Mouse (Mus musculus): ENCODE data around the gene Donson. TPM values are rescaled to one million over a fixed set of nuclear protein-coding genes. Genes with fewer than 3 reads are reported as not detected.

Gene Donson
- total and polyA plus RNA-seq, 3 experiments, result 51.9 to 63.9 (median 62.5) TPM

GRCm38 (mm10) chr16:91652191-91652590 lies 36.4 kb downstream of the Donson start:
- TF ChIP-seq TBP (conservative IDR thresholded peaks at IDR 0.05; ENCODE audit: low read depth, low read length), result no peak
- no peak for TF ChIP-seq E2F4 (IDR thresholded peaks at IDR 0.05; ENCODE audit: insufficient replicate concordance, low read depth, low read length)
- TF ChIP-seq POLR2A (IDR thresholded peaks at IDR 0.05; ENCODE audit: low read depth, low read length), result peak; percentile 37; the same call in 1 of the 2 replicates
- Histone ChIP-seq H3K9ac (ENCODE audit: insufficient read depth, low read depth) (no peak overlapping the region), H3K27me3 (replicated peaks) (no peaks in the 10 kb centered on the region), H3K9me3 (replicated peaks; ENCODE audit: low read length) (no peaks in the 10 kb centered on the region), H3K4me3 (replicated peaks in 1 of 3; ENCODE audit: low read depth in 2 of 3, low read length in 2 of 3, poor library complexity in 1 of 3) (no peak overlapping the region), H3K4me1 (ENCODE audit: control insufficient read depth in 1 of 2, insufficient read depth in 2 of 2) (peaks cover 5 to 40% of the 10 kb centered on the region in 2 experiments; a peak in 3 of 4 replicates), H3K36me3 (replicated peaks in 1 of 2; ENCODE audit: control insufficient read depth in 1 of 2, insufficient read depth in 1 of 2, low read length in 1 of 2) (peaks cover 43 to 67% of the 10 kb centered on the region in 2 experiments), H3K79me2 (replicated peaks; ENCODE audit: control insufficient read depth, extremely low read depth, insufficient read depth, poor library complexity, severe bottlenecking) (peaks cover 86% of the 10 kb centered on the region), H3K4me2 (ENCODE audit: insufficient read depth, low read depth, poor library complexity, severe bottlenecking) (no peak overlapping the region), H3K27ac (ENCODE audit: insufficient read depth, low read depth) (no peak overlapping the region)
- dilution Hi-C loops (cut with MboI; ENCODE audit: extremely low pct_ligation_motif_present, extremely low pct_unique_long_range_greater_than_20kb, low sequenced_read_pairs), result no loop called here
- in situ Hi-C loops (cut with MboI; ENCODE audit: low pct_ligation_motif_present, low pct_unique_long_range_greater_than_20kb, low sequenced_read_pairs), result no loop called here
- DNase-seq (ENCODE audit: extremely low read depth), result no peak

GRCm38 (mm10) chr16:91649781-91650180 lies 38.8 kb downstream of the Donson start:
- peak overlapping the region; percentile 82; the same call in 1 of the 2 replicates for H3K4me2 ChIP-seq (ENCODE audit: insufficient read depth, low read depth, poor library complexity, severe bottlenecking)
- in situ Hi-C loops (cut with MboI; ENCODE audit: low pct_ligation_motif_present, low pct_unique_long_range_greater_than_20kb, low sequenced_read_pairs), result no loop called here
- TF ChIP-seq USF1 (IDR thresholded peaks at IDR 0.05; ENCODE audit: low read depth, low read length) (no peak), CHD1 (IDR thresholded peaks at IDR 0.05; ENCODE audit: low read depth, low read length) (0 out of 2 replicates have a peak, but pooled peaks have one; percentile 58)
- dilution Hi-C loops (cut with MboI; ENCODE audit: extremely low pct_ligation_motif_present, extremely low pct_unique_long_range_greater_than_20kb, low sequenced_read_pairs), result no loop called here
- no peak overlapping the region for H3K27ac ChIP-seq (ENCODE audit: insufficient read depth, low read depth)
- H3K9ac ChIP-seq (ENCODE audit: insufficient read depth, low read depth), result peak overlapping the region; percentile 43; the same call in 1 of the 2 replicates
- no peaks in the 10 kb centered on the region for H3K9me3 ChIP-seq (replicated peaks; ENCODE audit: low read length)
- H3K36me3 ChIP-seq (replicated peaks in 1 of 2; ENCODE audit: control insufficient read depth in 1 of 2, insufficient read depth in 1 of 2, low read length in 1 of 2), result peaks cover 19 to 45% of the 10 kb centered on the region in 2 experiments
- no peaks in the 10 kb centered on the region for H3K27me3 ChIP-seq (replicated peaks)
- no peak overlapping the region for H3K4me3 ChIP-seq (replicated peaks in 1 of 3; ENCODE audit: low read depth in 2 of 3, low read length in 2 of 3, poor library complexity in 1 of 3)
- peaks cover 76% of the 10 kb centered on the region for H3K79me2 ChIP-seq (replicated peaks; ENCODE audit: control insufficient read depth, extremely low read depth, insufficient read depth, poor library complexity, severe bottlenecking)
- no peak for DNase-seq (ENCODE audit: extremely low read depth)
- peaks cover 5 to 43% of the 10 kb centered on the region in 2 experiments; a peak in 3 of 4 replicates for H3K4me1 ChIP-seq (ENCODE audit: control insufficient read depth in 1 of 2, insufficient read depth in 2 of 2)

- H3K4me2 ChIP-seq (ENCODE audit: insufficient read depth, low read depth, poor library complexity, severe bottlenecking), result peak overlapping the region; percentile 100
- H3K27me3 ChIP-seq (replicated peaks), result no peaks in the 10 kb centered on the region
- H3K36me3 ChIP-seq (replicated peaks in 1 of 2; ENCODE audit: control insufficient read depth in 1 of 2, insufficient read depth in 1 of 2, low read length in 1 of 2), result peaks cover 17 to 44% of the 10 kb centered on the region in 2 experiments
- dilution Hi-C loops (cut with MboI; ENCODE audit: extremely low pct_ligation_motif_present, extremely low pct_unique_long_range_greater_than_20kb, low sequenced_read_pairs) (no loop called here), in situ Hi-C loops (cut with MboI; ENCODE audit: low pct_ligation_motif_present, low pct_unique_long_range_greater_than_20kb, low sequenced_read_pairs) (no loop called here)
- no peak overlapping the region for H3K27ac ChIP-seq (ENCODE audit: insufficient read depth, low read depth)
- peaks cover 5 to 48% of the 10 kb centered on the region in 2 experiments; a peak in 3 of 4 replicates for H3K4me1 ChIP-seq (ENCODE audit: control insufficient read depth in 1 of 2, insufficient read depth in 2 of 2)
- H3K4me3 ChIP-seq (replicated peaks in 1 of 3; ENCODE audit: low read depth in 2 of 3, low read length in 2 of 3, poor library complexity in 1 of 3), result peak overlapping the region; percentile 63 to 89 (median 69)
- TF ChIP-seq CTCF (conservative IDR thresholded peaks at IDR 0.05 in 1 of 2, IDR thresholded peaks at IDR 0.05 in 1 of 2; ENCODE audit: low read depth in 2 of 2, low read length in 2 of 2) (no peak), KAT2A (IDR thresholded peaks at IDR 0.05; ENCODE audit: insufficient replicate concordance, low read length) (no peak), MAFK (IDR thresholded peaks at IDR 0.05; ENCODE audit: insufficient replicate concordance, low read length) (no peak), SIN3A (IDR thresholded peaks at IDR 0.05; ENCODE audit: low read length) (no peak), GABPA (IDR thresholded peaks at IDR 0.05; ENCODE audit: insufficient replicate concordance, low read depth, low read length) (no peak), TCF12 (IDR thresholded peaks at IDR 0.05; ENCODE audit: low read depth, low read length) (no peak), PAX5 (IDR thresholded peaks at IDR 0.05; ENCODE audit: low read length) (no peak), NRF1 (IDR thresholded peaks at IDR 0.05; ENCODE audit: low read depth, low read length) (no peak), ZC3H11A (IDR thresholded peaks at IDR 0.05; ENCODE audit: low read depth, low read length) (no peak), MAX (IDR thresholded peaks at IDR 0.05; ENCODE audit: low read length) (no peak), RAD21 (IDR thresholded peaks at IDR 0.05; ENCODE audit: low read depth, low read length) (no peak), POLR2AphosphoS2 (IDR thresholded peaks at IDR 0.05; ENCODE audit: low read depth, low read length) (no peak), RCOR1 (conservative IDR thresholded peaks at IDR 0.05; ENCODE audit: low read depth, low read length) (no peak), ETS1 (conservative IDR thresholded peaks at IDR 0.05; ENCODE audit: low read depth, low read length) (no peak)
- peak overlapping the region; percentile 98 for H3K9ac ChIP-seq (ENCODE audit: insufficient read depth, low read depth)
- peaks cover 77% of the 10 kb centered on the region for H3K79me2 ChIP-seq (replicated peaks; ENCODE audit: control insufficient read depth, extremely low read depth, insufficient read depth, poor library complexity, severe bottlenecking)
- no peak for DNase-seq (ENCODE audit: extremely low read depth)
- no peaks in the 10 kb centered on the region for H3K9me3 ChIP-seq (replicated peaks; ENCODE audit: low read length)
Measured at GRCm38 (mm10) chr16:91649246-91649645, 39.3 kb downstream of the Donson start.

Measured in CH12.LX (cell line).